Mouse (Mus musculus): ENCODE measurements at regions not wholly inside any gene's neighbourhood (a gene's known extent, or its start where the extent isn't known, plus 50 kb on each side); places are given as distances from the start of the nearest gene placed in this dataset. TPM values are rescaled to one million over a fixed set of nuclear protein-coding genes. Genes with fewer than 3 reads are reported as not detected.

DNA sequence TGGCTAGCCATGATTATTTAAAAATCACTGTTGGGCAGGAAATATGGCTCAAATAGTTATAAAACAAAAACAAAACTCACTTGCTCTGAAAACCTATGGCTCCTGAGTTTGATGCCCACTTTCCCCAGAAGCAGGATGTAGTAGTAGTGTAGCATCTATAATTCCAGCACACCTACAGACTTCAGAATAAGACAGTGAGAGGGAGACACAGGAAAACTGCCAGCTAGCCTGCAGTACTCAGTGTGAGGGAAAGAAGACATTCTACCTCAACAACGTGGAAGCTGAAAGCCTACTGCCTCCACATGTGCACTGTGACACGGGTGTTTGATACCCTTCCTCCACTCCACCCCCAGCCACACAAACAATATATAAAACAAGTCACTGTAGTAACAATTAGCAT is 68.9 kb upstream of the Fam216b start:
- ATAC-seq (ENCODE audit: low FRiP score, low read depth): no peak
- Histone ChIP-seq H3K9me3 (no peaks in the 10 kb centered on the region), H3K27me3 (replicated peaks) (no peaks in the 10 kb centered on the region), H3K4me2 (replicated peaks) (no peak overlapping the region), H3K36me3 (no peaks in the 10 kb centered on the region), H3K4me3 (no peak overlapping the region), H3K4me1 (no peaks in the 10 kb centered on the region), H3K27ac (no peak overlapping the region), H3K9ac (no peak overlapping the region)
- WGBS: 76% methylated on average over 2 of the region's 2 CpGs

DNA sequence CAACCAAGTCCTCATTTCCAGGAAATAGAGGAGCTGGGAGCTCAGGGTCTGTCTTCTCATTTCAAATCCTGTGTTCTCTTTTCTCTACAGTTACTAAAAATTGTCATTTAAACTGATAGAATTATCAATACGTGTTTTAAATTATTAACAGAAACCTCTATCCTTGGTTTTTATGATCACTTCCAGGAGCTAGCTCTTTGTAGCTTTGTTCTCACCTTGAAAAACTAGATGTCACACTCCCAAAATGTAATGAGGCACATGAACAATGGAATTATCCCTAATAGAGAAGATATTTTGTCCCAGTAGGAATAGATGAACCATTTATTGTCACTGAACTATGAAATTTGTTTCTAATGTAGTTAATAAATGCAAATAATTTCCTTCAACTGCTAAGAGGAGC is 60.0 kb upstream of the Fam216b start:
- H3K4me2 ChIP-seq (replicated peaks): no peak overlapping the region
- no peak for ATAC-seq (ENCODE audit: low FRiP score, low read depth)
- no peak overlapping the region for H3K4me3 ChIP-seq
- no peaks in the 10 kb centered on the region for H3K4me1 ChIP-seq
- no peaks in the 10 kb centered on the region for H3K36me3 ChIP-seq
- H3K27ac ChIP-seq: no peak overlapping the region
- 90% methylated on average over 1 of the region's 1 CpGs for WGBS
- no peak overlapping the region for H3K9ac ChIP-seq
- H3K9me3 ChIP-seq: 0 out of 2 replicates have a peak, but pooled peaks cover 8% of the 10 kb centered on the region
- H3K27me3 ChIP-seq (replicated peaks): no peaks in the 10 kb centered on the region

DNA sequence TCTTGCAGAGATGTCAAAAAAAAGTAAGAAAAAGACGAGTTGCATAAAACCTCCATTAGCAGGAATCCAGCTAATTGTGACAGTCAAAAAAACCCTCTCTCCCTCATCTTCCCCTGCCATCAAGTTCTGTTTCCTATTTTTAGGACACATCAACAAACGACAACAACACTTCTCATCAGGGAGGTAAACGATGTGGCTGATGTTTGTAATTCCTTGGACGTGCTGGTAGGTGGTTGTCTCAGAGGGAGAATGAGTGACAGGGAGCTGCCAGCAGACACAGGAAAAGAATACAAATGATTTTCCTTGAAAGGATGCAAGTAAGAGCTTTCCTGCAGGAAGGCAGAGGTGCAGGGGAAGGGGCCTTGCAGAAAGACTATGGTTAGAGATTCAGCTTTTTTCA is 54.9 kb upstream of the Fam216b start:
- Histone ChIP-seq H3K27me3 (replicated peaks) (no peaks in the 10 kb centered on the region), H3K4me3 (no peak overlapping the region), H3K27ac (no peak overlapping the region), H3K4me1 (no peaks in the 10 kb centered on the region), H3K4me2 (replicated peaks) (no peak overlapping the region), H3K9me3 (0 out of 2 replicates have a peak, but pooled peaks cover 8% of the 10 kb centered on the region), H3K9ac (no peak overlapping the region), H3K36me3 (no peaks in the 10 kb centered on the region)
- no peak for ATAC-seq (ENCODE audit: low FRiP score, low read depth)
- 46% methylated on average over 4 of the region's 4 CpGs for WGBS

MicroRNA genes in the stretch of these regions (microRNA counts, 519-probe panel; counts per million panel counts)
- 342 counts per million, percentile 67 among the panel's probes with 10 or more counts for microRNA mmu-miR-1971

Small RNA genes lying in the stretch of these regions (microRNA-seq; reads per million reads assigned to microRNA genes)
- gene Mir1971: not detected

Data from neural tube, embryonic 12.5 days (tissue).